Mouse (Mus musculus) ovary, postnatal 10 days (tissue): ENCODE results near the gene Akt1s1.

Source experiments
- DNase-seq: peaks from one replicate; pipeline ENCODE4 v3.0.0; 2022; ENCODE audit warnings: low spot score

Gene Akt1s1

DNA sequence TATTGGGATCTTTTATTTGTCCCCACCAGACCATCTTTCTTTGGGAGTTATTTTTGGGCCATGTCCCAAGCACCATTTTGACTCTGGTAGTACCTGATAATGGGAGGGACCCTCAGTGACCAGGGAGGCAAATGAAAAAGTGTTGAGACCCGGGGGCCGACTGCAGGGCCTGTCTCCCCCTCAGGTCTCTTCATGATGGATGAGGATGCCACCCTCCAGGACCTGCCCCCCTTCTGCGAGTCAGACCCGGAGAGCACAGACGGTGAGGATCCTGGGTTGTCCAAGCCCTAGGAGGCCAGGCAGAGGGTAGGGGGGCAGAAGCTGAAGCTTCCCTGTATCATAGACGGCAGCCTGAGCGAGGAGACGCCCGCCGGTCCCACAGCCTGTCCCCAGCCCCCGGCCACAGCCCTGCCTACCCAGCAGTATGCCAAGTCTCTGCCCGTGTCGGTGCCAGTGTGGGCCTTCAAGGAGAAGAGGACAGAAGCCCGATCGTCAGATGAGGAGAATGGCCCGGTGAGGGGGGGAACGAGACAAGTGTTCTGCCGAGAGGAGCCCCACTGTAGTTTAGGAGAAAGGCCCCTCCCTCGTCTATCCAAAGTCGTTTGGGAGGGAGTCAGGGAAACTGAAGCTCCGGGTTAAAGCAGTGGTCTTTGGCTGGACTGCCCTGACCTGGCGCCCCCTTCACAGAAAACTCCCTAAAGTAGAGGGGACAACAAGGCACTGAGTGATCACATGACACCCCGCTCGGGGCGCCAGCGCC lies 5.0 kb downstream of the Akt1s1 start:
- no peak for DNase-seq

DNA sequence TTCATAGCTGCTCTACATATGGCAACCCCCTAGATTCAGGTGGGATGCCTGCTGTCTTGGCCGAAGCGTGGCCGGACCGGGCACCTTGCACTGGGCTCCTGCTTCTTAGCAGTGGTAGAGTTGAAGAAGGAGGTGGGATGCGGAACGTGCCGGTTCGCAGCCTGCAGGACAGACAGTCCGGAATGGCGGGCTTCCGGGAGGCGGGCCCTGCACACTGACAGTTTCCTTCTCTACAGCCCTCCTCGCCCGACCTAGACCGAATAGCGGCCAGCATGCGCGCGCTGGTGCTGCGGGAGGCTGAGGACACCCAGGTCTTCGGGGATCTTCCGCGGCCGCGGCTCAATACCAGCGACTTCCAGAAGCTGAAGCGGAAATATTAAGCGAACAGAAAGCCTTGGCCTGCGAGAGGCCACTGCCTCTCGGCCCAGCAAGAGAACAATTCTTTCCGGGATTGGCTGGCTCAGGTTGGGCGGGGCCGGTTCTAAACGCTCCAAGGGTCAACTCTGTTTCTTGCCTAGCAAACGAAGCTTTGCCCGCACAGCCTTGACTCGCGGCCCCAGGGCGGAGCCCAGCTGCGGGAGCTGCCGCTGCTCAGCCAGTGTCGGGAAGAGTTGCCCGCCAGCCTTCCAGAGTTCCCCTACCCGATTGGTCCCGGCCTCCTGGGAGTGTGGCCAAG lies 5.7 kb downstream of the Akt1s1 start:
- peak; percentile 81 for DNase-seq

DNA sequence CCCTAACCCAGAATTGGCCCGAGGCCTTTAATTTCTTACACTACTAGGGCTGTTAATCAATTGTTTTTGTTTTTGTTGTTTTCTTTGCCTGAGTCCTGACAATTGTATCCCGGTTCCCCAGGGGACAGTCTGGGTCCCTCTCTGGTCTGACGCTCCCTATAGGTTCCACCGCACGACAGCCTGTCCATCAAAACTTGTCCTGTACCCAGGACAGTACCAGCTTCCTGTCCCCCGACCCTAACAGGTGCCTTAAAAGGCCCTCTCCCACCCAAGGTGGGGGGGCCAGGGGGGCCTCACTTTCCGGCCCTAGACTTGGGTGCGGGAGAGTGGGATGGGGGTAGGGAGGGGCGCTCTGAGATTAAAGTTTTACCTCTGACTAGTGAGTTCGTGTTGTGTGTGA lies 6.2 kb downstream of the Akt1s1 start:
- no peak for DNase-seq

DNA sequence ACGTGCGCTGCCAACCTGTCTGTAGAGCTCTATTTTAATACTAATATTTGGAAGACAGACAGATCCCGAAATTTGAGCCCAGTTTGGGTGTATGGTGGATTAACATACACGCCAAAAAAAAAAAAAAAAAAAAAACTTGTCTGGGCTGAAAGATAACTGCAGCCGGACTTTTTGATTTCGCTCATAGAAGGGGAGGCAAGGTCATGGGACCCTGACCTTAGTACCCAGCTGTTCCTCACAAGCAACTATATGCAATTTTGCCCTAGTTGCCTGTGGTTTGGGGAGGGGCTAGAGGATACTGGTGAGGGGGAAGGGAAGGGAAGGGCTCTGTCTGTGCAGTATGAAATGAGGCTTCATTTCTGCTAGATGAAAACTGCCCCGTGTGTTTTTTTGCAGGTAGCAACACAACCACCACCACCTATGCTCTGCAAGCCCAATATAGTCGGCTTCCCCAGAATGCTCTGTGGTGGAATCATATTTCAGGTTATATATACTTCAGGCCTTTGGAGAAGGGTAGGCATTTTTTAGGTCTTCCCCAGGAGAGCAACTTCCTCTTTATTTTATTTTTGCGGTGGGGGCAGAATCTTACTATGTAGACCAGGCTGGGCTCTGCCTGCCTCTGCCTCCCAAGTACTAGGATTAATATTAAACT lies 7.6 kb downstream of the Akt1s1 start:
- no peak for DNase-seq

DNA sequence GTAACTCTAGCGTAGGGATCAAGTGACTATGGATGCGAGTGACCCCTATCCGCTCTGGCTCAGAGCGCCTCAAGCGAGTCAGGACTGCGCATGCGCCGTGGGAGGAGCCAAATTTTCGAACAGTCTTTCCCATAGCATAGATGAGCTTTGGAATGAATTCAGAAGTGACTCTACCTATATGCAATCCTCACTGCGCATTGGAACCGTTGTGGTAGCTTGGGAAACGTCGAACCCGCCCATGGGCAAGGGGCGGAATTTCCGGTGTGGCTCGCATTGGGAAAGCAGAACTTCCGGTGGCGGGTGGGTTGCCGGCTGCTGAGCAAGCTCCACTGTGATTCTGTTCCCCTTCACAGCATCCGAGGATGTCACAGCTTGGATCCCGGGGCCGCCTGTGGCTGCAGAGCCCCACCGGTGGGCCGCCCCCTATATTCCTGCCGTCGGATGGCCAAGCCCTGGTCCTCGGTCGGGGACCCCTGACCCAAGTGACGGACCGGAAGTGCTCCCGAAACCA lies 8.3 kb downstream of the Akt1s1 start, which contains the start of gene Pnkp:
TSS of gene Pnkp (plus strand) at position 98 of the 511 bp plus-strand sequence.
- peak; percentile 75 for DNase-seq

DNA sequence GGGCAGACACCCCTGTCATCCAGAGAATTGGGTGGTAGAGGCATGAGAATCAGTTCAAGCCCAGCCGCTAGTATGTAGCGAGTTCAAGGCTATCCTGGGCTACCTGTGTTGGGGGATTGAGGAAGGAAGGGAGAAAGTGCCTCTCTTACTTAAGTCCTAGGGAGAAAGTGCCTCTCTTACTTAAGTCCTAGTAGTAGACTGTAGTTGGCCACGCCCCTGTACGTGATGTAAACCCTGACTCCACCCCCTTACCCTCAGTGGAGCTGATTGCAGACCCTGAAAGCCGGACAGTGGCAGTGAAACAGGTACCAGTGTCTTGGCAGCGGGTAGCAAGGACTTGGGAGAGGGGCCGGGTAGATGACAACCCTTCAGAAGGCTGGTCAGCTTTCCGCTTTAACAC lies 9.1 kb downstream of the Akt1s1 start:
- DNase-seq: no peak

DNA sequence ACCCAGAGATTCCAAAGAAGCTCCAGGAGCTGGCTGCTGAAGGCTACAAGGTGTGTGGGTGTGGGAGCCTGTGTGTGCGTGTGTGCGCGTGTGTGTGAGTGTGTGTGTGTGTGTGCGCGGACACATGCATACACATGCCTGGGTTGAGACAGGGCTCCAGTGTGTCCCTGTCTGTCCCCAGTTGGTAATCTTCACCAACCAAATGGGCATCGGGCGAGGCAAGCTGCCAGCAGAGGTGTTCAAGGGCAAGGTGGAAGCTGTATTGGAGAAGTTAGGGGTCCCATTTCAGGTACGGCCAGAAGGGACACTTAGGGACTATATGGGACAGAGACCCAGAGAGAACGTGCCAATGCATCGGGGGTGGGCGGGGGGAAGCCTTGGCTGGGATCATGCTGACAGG lies 11.1 kb downstream of the Akt1s1 start:
- no peak for DNase-seq

DNA sequence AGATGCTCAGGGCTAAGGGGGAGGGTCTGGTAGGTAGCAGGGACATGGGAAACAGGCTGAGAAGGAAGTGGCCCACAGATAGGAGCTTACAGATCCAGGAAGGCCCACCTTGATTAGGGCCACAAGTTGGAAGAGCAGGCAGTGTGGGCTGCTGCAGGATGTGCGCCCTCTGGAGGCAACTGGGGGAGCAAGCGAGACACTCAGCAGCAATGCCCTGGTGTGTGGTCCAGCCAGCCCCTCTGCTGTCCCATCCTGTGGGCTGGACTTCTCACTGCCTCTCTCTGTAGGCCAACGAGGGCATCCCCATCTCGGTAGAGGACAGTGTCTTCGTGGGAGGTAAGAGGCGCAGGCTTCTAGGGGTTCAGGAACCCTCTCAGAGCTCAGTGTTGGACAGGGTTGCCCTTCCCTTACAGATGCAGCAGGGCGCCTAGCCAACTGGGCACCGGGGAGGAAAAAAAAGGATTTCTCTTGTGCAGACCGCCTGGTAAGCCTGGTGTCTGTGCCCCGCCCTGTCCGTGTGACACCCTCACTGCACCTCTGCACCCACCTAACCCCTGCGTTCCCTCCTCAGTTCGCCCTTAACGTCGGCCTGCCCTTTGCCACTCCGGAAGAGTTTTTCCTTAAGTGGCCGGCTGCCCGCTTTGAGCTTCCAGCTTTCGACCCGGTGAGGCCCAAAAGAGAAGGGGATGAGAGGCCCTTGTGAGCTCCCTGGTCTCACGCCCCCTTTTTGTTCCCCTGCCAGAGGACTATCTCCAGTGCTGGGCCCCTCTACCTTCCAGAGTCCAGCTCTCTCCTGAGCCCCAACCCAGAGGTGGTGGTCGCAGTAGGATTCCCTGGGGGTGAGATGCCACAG lies 12.0 kb downstream of the Akt1s1 start:
- no peak for DNase-seq

DNA sequence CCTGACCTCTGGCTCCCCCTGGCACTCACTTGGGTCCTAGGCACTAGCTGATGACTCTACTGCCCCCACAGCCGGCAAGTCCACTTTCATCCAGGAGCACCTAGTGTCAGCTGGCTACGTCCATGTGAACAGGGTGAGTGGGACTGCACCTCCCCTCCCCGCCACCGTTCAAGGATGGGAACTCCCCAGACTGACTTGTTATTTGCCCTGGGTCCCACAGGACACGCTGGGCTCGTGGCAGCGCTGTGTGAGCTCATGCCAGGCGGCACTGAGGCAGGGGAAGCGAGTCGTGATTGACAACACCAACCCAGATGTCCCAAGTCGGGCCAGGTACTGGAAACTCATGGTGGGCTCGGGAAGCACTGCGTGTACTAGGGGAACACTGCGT lies 12.6 kb downstream of the Akt1s1 start:
- DNase-seq: no peak

DNA sequence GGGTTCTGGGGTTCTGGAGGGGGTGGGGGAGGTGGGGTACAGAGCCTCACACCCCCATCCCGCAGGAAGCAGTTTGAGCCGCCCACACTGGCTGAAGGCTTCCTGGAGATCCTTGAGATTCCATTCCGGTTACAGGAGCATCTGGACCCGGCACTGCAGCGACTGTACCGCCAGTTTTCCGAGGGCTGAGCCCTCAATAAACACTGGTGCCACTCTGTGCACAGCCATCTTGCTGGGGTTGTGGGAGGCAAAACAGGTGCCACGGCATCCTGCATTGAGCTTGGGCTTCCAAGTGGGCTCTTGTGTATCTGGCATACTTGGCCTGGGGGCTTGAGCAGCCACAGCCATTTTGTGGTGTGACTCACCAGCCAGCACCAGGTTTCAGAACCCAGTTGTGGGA lies 13.6 kb downstream of the Akt1s1 start:
- no peak for DNase-seq

DNA sequence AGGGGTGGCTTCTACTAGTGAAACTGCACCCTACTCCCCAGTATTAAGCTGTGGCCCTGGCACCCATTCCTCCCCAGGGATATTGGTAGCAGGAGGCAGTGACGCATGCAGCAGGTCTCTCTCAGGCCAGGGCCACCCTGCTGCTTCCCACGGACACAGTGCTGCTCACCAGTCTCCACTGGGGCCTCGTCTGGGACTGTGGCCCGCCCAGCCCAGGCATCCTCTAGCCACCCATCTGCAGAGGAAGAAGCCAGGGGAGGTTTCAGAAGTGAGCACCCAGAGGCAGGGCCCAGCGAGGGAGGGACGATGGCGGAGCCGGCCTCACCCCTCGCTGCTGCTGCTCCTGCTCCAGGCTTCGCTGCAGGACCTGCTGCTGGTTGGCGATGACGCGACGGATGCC lies 14.4 kb downstream of the Akt1s1 start:
- DNase-seq: no peak

DNA sequence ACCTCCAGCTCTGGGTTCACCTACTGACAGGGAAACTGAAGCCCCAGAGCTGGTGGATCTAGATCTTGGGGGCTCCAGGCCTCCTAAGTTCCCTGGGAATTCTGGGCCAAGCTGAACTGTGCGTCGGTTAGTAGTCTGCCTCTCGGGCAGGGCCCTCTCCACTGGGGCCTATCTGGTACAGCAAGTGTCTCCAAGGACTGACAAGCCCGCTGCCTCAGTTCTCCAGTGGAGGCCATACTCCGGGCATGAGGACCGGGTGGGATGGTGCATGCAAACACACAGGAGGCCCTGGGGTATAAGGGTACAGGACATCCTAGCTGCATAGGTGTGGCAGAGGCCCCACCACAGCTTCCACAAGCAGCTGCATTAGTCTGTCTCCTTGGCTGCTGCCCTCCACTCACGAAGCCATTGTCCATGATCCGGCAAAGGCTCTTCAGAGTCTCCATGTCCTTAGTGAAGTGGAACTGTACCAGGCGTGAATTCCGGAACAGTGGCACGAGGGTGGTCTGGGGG lies 15.2 kb downstream of the Akt1s1 start:
- no peak for DNase-seq

DNA sequence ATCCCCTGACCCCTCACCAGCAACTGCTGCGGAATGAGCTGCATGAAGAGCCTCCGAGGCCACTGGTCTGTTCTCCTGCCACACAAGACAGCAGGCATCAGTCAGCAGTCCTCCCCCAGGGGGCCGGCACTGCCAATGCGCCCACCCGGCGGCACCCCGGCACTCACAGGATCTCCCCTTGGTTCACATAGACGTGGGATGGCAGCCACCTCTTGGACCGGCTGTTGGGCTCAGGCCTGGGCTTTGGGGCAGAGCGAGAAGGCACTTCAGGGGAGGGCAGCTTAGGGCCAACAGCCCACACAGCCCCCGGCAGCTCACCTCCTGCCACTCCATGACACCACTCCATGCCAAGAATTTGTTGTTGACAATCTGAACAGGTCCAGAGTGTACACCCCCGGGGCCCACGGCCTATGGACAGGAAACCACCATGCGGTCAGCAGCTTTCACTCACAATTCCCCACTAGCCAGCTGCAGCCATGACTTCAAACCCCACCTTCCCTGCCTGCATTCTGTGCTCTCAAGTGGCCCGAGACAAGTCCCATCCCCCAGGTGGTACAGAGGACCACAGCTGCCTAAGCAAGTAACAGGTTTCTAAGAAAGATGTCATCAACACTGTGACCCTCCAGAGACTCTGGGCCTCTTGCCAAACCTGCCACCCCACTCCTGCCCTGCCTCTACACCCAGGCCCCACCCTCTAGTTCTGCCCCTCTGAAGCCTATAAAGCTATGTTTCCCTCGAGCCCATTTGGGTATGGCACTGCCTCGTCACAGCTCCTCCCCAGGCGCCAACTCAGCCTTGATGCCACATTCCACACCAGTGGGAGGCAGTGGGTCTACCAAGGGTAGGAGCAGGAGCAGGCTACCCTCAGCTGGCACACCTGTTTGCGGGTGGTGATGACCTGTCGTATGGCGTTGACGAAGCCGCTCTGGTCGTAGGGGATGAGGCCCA lies 16.1 kb downstream of the Akt1s1 start:
- DNase-seq: no peak

DNA sequence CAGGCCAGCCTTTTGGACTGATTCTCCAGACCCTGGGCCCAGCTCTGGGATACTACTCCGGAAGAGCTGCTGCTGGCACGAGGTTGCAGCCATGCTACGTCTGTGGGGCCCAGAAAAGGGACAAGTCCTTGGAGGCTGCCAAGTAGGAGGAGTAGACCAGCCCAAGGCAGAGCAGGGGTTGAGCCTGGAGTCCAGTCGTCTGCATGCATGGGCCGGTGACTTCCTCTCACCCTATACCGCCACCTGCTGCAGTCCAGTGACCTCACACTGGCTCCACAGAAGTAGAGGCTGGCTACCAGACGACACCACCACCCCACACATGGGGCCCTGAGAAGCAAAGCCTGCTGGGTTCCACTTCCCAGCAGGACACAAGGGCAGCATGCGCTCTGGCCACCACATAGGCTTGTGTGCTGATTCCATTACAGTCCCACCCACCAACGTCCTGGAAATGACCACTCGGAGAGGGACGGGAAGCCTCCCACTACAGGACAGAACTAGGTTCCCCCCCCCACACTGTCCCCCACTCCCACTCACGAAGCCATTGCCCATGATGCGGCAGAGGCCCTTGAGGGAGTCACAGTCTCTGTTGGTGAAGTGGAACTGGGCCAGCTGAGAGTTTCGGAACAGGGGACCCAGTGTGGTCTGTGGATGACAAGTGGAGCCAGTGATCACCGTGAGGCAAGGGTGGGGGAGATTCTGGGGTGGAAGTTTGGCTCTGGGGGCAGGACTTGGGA lies 17.7 kb downstream of the Akt1s1 start:
- no peak for DNase-seq

DNA sequence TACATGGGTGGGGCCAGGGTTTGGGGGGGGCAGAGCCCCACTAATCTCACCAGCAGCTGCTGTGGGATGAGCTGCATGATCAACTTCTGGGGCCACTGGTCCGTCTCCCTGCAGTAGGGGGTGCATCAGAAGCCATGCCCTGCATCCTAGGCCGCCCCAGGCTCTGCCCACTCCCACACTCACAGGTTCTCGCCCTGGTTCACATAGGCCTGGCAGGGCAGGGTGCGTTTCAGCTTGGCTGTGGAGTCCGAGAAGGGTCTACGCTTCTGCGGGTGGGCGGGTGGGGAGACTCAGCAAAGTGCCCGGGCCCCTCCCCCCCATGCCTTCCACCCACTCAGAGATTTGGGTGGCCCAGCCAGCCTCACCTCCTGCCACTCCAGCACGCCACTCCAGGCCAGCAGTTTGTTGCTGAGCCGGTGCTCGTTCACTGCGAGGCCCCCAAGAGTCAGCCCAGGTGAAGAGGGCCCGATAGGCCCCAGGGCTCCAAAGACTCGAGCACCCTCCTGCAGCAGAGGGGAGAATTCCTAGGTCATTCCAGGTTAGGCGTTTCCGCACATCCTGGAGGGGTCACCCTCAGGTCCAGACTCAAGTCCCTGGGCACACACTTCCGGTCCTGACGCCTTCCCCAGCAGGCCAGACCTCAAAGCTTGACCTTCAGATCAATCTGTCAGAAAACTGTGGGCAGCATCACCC lies 18.4 kb downstream of the Akt1s1 start:
- no peak for DNase-seq

DNA sequence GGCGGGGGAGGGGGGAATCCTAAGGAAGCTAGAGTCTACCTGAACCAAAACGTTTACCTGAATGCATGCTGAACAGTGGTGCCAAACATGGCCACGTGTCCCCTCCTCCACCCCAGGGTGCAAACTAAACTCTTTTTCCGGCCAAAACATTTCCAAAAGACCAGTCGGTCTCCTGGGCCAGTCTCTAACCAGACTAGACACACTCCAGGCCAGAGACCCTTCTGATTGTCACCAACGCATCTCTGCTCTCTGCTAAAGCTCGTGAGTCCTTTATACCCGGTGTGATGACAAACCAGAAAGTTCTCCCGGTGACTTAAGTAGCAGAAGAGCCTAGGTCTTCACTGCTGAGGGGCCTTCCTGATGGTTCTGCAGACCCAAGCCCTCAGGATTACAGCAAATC lies 19.0 kb downstream of the Akt1s1 start:
- DNase-seq: no peak

DNA sequence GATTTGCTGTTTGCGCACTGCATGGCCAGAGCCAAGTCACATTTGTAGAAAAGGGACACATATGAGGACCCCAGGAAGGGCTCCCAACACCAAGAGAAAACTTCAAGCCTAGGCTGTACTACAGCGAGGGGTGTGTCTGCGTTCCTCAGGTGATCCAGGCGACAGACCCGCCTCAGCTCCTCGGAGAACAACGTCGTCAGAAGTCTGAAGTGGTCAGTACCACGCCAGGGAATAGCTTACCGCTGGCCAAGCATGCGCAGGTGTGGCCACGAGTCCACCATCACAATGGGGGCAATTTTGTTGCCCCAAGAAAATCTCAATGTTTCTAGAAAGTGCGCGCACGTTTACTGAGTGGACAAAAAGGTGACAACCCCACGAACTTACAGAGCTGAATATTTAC lies 19.7 kb downstream of the Akt1s1 start:
- no peak for DNase-seq

DNA sequence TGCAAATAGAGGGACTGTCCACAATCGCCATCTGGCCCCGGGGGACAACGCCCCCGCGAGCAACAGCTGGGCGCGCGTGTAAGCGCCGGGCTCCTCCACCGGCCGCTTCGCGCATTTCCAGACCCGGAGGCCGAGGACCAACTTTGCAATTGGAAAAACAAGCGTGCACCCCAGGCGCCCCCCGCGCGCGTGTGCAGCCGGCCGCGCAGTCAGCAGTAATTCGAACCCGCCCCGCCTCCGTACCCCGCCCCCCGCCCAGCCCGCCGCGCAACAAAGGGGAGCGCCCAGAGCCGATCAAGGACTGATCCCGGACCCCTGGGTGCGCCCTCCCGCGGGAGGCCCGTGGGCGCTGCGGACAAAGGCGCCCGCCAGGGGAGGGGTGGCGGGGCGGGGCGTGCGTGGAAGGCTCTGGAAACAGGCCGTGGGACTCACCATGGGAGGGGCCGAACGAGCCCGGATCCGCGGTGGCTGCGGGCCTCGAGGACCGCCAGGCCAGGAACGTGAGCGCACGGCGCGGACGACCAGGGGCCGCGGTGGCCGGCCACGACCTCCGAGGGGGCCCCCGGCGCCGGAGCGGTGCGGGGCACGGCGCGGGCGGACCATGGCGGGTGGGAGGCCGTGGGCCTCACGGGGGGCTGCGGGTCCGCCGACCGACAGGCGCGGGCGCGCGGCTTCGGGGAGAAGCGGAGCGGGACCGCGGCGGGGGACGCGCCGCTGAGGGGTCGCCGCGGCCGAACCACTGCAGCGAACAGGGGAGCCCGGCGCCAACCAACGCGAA lies 20.3 kb downstream of the Akt1s1 start:
- DNase-seq: no peak
